Mouse (Mus musculus) activated CD4-positive, CD25-positive, alpha-beta regulatory T cell, adult 4 months (primary cell): ENCODE data around the gene Sgms1. TPM values are rescaled to one million over a fixed set of nuclear protein-coding genes. Genes with fewer than 3 reads are reported as not detected.
A peak's percentile ranks its signal among the peaks of the same experiment; 100 is the strongest.
"Not testable (repeated sequence)": the region's sequence is repeated elsewhere in the genome, so short reads cannot be mapped to it uniquely, and the experiment has no call there.

ENCODE experiments used
- ATAC-seq: one replicate; pipeline ENCODE4 v1.8.0; 2017
- polyA plus RNA-seq, 2 experiments: library from polyadenylated mRNA; unstranded; fragments of 100-300 nt; shearing (Covaris generic); gene quantifications; one replicate each; pipeline ENCODE4 v1.2.1; 2017

The Sgms1 gene
- polyA plus RNA-seq, 2 experiments from 2014 or later: 37.6 to 52.4 TPM

DNA sequence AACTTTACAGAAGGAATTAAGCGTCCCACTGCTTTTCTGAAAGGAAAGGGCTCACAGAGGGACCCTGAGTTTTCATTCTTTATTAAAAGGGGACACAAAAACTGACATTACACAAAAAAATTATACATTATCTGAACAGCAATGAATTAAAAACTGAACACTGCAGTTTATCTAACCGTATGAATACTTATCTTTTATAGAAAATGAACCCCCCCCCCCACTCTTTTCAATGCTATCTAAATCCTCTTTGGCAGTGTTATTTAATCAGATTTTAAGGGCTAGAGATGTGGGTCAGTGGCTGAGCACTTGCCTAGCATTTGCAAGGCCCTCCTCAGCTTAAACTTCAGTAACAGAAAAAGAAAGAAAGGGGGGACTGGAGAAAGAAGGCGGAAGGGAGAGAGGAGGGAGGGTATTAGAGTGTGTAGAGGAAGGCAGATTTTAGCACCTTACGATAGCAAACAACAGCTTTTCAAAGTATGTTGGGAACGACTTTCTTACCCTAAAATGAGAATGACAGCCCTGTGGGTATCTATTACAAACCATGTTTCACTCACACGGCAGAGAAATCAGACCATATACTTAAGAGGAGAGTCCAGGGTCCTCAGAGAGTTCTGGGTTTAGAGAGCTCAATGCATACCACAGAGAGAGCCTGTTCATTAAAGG is 215.9 kb downstream of the Sgms1 start:
- ATAC-seq: no peak

DNA sequence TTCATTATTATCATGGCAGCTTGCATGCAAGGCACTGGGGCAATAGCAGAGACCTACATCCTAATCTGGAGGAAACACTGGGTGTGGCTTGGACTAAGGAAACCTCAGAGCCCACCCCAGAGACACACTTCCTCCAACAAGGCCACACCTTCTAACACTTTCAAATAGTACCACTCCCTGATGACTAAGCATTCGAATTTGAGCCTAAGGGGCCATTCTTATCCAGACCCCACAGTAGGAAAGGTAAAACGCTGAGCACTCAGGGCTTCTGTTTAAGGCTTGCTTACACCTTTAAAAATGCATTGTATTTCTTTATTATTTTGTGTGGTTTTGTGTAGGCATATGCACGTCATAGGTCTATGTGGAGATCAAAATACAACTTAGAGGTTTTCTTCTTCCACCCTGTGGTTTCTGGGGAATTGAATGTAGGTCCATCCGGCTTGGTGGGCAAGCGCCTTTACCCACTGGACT is 217.0 kb downstream of the Sgms1 start:
- peak; percentile 86 for ATAC-seq

DNA sequence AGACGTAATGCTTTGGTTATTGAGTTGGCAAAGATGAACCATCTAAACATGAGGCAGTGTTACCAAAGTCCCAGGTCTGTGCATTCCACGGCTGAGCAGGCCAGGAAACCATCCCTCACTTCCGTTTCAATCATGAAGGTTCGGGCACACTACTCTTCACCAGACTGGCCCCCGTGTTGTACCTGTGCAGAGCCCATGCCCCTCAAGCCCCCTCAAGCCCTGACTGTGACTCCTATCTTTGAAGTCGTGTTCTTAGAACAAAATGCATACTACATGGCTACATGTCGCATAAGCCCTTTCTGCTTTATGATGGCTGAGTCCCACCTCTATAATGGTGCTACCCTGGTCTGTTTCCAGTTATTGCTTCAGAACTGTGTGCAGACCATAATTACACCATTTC is 217.5 kb downstream of the Sgms1 start:
- ATAC-seq: no peak

DNA sequence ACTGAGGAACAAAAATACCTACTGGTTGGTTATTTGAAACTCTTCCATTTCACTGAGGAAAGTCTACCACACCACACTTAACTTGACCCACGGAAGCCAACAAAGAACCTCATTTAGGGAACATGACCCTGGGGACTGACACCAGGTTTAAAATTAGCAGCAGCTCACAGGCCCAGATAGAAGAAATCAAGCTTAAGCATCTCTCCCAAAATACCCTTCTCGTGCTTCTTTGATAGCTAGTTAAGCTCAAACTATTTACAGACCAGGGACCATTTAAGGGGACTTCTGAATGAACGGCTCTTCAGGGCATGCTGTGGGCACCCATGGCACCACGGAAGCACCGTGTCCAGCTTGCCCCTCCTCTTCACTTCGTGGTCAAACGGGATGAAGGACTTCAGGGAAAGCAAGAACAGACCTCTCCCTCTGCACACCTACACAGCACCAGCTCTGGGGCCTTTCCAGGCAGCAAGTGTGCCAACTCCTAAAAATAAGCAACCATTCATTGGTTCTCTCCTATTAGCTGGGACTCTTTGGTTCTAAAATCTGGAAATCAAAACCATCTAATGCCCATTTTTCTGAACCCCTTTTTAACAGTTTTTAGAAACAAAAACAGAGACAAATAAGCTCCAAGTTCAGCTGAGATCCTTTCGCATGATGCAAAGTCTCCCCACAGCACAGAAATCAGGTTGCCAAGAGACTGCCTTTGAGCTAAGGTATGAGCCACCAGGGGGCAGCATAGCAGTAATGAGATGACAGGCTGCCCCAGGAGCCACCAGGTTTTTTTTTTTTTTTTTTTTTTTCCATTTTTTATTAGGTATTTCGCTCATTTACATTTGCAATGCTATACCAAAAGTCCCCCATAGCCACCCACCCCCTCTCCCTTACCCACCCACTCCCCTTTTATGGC is 219.6 kb downstream of the Sgms1 start:
- no peak for ATAC-seq

DNA sequence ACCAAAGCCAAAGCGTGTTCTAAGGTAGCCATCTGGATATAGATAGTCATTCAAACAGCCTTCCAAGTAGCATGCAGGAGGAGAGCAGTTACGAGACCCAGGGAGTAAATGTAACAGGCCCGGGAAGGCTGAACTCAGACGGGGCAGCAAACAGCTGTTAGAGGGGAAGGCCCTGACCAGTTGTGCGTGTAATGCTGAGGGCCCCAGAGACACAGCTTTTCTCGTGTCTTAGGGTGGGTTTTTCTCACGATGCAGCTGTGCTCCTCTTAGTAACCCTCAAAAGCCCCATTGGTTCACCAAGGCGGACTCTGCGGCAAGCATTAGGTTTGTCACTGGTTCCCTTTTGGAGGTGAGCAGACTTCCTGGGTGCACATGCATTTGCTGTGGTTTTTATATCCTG is 221.5 kb downstream of the Sgms1 start:
- ATAC-seq: no peak

DNA sequence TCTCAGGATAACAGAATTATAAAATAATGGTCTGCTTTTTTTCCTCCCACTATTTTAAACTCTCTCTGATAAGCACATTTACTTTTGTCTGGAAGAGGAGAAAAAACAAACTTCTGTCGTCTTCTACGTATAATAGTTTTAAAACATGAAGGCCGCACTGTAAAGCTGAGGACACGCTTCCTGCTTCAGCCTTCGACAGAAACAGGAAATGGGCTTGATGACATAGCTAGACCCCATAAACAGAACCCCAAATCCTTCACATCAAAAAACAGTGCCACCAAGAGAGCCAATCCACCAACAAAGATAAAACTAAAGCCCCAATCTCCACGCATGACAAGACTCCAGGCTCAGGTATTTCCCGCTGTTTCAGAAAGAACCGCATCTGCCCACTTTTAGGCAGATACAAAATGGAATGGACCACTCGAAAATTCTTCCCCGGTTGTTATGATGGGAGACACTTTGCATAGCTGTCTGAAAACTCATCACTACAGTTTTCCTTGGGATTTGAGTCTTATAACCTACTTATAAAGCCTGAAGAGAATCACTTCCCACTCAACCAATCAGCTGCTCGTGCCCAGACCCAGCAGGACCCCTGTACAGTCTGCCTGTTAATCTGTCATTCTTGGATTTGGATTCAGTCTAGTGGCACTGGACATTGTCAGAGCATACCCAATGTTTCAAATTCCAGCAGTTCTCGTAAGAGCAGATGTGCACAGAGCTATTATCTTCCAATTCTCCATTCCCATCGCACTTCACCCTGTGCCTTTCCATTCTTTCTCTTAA is 222.5 kb downstream of the Sgms1 start:
- peak; percentile 66 for ATAC-seq

DNA sequence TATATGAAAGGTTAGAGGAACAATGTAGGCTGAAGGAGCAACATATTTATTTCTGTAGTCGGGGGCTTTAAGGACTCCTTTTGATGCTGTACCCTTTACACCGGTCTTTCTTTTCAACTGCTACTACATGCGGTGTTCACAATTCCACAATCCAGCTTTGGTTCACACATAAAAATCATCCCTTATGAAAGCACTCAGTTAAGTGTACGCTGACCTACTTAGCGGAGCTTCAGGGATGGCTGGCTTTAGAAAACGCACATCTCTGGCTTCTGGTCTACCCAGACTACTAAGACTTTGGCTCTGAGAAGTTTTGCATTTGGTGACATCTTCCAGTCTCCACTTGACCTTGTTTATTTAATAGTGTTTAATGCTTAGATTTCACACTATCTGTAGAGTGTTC is 223.8 kb downstream of the Sgms1 start:
- no peak for ATAC-seq

DNA sequence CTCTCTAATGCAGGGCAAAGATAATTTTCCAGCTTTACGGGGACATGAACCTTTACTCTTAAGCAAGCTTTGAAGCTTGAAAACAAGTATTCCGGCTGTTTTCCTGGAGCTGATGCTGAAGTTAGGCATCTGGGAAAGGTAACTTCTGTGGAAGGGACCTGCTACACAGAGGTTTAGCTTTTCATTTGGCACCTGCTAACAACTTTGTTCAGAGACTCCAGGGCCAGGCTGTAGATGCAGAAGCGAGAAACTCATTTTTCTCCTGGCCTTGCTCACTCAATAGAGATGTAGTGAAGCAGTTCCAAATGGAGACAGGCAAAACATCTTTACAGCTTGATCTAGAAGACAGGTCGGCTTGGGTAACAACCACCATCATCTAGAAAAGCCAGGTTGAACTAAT is 225.4 kb downstream of the Sgms1 start:
- no peak for ATAC-seq

DNA sequence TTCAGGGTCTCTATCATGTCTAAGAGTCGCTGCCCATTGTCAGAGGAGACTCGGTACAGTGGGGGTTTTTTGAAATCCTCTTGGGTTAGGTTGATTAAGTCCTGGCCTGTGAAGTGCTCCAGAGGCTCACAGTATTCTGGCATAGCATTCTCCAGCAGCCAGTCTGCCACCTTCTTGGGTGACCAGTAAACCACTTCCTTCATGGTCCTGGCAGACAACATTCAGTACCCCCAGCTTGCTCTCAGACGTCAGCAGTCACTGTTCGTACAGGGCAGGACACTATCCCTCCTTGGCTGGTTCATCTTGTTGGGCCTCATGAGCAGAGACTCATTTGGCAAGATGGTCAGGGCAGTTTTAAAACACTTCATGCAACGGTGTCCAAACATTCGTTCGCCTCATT is 229.6 kb downstream of the Sgms1 start:
- ATAC-seq: no peak

DNA sequence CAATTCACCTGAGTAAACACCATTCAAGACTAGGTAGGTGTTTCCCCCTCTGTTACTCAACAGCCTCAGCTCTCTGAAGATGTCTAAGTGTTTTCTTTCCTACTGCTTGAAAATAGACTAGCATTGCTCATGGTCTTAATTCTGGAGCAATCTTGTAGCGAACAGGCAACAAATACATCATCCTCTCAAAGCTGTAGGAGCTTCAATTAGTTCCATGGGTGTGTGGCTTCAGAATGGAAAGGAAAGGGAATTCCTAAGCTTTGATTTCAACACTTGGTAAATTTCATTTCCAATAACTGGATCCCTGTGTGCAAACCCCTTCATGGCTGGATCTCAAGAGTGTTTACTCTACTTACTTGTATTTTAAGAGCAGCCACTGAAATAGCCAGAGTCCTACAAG is 230.3 kb downstream of the Sgms1 start:
- no peak for ATAC-seq

DNA sequence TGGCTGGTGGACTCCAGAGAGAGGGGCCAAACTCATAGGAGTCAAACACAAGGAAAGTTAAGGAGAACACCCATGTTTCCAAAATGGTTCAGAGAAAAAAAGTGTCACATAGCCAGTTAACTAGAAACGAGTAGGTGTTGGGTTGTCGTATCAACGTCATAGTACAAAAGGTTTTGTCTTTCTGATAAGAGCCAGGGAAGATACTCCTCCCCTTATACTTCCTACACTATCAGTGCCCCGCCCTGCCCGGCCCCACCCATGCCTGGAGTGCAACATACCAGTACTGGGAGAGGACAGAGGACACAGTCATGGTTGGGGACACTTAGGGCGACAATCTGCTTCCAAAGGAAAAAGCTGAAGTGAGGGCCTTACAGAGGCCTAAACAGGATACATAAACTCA is 232.5 kb downstream of the Sgms1 start:
- no peak for ATAC-seq

DNA sequence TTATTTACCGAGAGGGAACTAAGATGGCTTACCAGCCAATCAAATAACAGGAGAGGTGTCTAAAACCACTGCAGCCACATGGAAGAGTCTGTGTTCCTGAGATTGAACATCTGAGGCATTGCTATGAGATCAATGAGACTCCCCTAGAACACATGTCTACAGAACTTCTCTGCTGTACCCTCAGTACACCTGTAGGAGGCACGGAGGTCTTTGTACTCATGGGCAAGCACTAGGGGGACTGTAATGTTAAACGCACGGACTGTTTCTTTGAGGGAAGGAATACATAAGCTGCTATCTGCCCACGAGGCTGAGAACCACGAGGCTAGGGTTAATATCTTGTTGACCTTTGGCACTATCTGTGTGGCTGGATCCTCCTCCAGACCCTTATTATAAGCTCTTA is 237.0 kb downstream of the Sgms1 start:
- no peak for ATAC-seq

DNA sequence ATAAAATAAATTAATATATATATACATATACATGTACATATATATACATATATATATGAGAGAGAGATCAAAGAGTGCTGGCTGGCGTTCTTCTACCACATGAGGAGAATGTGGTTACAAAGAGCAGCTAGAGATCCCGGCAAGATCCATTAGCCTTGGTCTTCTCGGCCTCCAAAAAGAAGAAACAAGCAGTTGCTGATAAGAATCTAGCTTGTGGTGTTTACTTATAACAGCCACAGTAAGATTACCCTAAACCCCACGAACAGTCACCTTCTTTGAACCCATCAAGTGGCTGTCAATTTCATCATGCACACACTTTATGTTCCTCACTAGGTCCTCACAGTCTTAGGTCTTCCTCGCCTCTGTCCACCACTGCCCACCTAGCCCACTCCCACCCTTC is 240.8 kb downstream of the Sgms1 start:
- ATAC-seq: peak; percentile 49

DNA sequence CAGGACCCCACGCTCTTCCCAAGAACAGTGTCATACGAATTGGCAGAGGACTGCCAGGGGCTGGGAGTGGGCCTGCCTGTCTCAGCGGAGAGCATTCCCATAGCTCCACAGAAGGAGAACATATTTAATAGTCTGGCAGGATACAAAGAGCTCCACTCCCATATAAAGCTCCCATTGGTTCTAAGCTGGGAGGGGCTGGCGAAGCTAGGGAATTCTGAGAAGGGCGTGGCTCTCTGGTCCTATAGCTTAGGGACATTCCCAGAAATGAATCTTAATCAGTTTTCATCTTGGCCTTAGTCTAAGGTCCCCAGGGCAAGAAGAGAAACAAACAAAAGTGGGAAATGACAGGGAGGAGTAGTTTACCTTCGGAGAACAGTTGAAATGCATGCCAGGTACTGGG is 247.1 kb downstream of the Sgms1 start:
- ATAC-seq: no peak

DNA sequence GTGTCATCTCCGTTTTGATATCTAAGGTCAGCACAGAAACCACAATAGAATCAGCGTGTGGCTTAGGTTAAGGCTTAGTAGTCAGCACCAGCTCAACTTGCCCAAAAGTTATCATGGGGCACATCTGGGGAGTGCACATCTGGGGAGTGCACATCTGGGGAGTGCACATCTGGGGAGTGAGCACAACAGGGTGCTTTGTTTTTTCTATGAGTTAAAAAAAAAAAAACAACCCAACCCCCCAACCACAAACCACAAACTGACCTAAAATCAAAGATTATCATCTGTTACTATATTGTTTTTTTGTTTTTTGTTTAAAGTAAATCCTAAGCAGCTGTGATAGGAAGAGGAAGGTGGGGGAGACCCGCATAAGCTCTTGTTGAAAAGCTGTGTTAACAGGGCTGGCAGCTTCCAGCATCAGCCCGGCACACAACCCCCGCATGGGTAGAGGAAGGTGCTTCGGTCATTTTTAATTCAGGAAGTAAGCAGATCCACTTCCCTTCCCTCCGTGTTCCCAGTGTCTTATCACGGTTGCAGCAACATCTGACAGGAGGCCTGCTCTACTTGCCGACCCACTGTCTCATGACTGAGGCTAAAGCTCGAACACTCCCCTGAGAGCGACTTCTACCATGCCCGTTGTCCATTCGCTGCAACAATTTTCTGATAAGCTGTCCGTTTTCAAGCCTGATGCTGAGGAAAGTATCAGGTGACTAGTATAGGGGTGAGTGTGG is 251.0 kb downstream of the Sgms1 start:
- peak; percentile 24 for ATAC-seq

DNA sequence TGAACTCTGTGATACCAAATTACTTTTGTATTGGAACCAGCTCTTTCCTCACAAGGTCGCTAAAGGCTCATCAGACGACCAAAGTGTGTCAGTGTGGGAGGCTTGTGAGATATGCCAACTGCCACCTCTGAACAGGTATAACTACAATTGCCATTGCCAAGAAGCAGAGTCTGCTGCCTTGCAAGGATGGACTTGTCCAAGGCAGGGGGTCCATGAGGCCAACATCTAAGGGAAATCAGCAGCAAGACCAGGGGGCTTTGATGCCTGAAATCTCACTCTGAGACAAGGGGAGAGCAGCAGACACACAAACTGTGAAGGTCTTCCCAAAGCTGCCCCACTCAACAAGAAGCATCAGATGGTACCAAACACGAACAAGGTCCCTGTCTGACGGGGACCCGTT is 251.6 kb downstream of the Sgms1 start:
- ATAC-seq: no peak

DNA sequence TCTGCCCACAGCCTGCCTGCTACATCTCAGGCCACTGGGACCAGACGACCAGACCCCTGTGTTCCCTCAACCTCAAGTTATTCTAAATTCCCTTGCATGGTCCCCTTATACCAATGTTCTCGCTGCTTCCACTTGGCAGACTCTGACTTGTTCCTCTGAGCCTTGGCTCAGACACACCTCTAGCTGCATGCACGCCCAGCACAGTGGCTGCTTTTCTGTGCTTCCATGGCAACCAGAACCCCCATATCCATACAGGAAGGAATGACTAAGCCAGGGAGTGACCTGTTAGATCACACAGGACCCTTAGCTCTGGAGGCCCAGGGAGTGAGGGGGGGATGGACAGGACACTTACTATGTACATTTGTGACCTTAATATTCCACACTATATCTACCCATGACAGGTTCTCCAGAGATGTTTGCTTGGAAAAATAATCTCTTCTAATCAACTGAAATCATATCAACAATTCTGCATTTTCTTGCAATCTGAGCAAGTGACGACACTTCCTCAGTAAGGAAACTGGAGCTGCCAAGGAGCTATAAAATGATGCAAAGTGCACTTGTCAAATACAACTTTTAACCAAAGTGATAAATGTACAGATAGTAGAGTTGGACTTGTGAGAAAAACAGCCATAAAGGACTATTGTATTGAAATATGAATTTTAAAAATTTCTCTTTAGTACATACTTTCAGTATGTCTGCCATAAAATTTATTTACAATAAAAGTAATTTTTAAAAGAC is 252.5 kb downstream of the Sgms1 start:
- ATAC-seq: no peak

DNA sequence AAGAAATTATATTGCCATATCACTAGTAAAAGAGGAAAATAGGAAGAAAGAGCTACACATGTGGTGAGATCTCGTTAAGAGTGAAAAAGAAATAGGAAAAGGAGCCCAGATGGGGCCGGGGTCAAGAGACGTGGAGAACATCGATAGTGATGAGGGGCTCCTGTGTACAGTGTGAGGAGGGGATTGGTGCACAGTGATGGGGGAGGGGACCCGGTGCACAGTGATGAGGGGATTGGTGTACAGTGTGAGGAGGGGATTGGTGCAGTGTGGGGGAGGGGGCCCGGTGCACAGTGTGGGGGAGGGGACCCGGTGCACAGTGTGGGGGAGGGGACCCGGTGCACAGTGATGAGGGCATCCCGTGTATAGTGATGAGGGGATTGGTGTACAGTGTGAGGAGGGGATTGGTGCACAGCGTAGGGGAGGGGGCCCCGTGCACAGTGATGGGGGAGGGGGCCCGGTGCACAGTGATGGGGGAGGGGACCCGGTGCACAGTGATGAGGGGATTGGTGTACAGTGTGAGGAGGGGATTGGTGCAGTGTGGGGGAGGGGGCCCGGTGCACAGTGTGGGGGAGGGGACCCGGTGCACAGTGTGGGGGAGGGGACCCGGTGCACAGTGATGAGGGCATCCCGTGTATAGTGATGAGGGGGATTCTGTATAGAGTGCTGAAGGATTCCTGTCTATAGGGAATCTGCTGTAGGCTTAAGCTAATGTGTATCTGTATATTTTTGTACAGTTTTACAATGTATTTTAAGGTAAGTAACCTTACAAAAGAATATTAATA is 257.6 kb downstream of the Sgms1 start:
- not testable (repeated sequence) for ATAC-seq

DNA sequence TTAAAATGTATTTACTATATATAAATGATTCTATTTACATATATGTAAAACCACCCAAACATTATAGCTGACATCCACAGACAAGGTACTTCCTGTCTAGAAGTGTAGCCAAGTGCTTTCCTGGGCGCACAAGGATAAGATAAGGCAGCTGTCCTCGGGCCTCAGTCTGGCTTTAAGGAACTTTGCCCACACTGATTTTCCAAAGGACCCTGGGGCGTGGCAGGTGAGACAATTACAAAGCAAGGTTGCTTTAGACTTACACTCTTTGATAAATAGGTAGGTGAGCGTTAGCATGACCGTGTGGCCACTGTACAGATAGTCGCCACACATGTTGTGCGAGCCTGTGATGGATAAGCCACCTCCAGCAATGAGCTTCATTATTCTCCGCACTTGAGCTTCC is 260.2 kb downstream of the Sgms1 start:
- ATAC-seq: no peak

DNA sequence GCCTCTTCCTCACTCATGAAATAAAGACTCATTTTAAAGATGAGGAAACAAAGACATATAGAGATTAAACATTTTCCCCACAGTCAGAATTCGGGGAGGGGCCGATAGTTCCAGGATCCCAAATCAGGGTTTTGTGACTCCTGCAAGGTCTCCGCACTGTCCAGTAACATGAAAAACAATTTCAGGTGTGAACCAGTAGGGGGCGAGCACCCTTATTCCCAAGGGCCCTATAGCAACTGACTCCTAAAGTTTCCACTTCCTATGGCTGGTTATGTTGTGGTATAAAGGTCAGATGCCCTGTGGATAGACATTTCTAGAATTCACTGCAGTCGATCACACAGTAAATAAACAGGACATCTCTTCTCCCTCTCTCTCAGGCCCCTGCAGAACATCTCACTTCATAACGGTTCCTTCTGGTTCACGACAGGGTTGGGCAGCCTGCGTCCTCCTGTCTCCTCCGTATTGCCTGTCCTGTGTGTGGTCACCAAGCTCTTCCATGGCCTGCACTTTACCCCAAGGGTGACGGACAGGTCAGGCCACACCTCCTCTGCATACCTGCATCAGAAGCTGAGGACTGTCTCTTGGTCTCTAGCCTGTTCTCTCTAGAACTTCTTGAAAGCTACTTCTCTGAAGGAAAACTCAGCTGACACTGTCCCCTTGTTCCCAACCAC is 262.2 kb downstream of the Sgms1 start:
- ATAC-seq: no peak
